Mouse (Mus musculus): ENCODE results near the gene Tectb. TPM values are rescaled to one million over a fixed set of nuclear protein-coding genes. Genes with fewer than 3 reads are reported as not detected.

The Tectb gene
- total and polyA plus RNA-seq, 3 experiments: not detected

DNA sequence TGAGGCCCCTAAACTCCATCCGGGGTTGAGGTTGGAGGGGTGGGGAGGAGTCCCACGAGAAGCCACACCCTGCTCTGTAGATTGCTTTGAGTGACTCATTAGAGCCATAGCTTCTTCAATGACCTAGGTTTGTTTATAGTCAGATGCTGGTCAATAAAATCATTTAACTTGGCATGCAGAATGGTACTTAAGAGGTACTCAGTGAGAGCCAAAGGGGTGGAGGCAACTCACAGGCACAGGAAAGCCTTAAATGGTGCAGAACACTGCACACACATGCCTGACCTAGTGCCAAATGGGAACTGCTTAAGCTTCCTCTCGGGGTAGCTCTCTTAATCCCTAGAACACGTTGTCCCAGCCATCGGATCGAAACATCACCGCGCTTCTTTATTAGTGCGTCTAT lies 46.0 kb upstream of the Tectb start:
- H3K9ac ChIP-seq (ENCODE audit: control insufficient read depth, low read depth, low read length, poor library complexity, severe bottlenecking): no peak overlapping the region
- no peak overlapping the region for H3K4me3 ChIP-seq (ENCODE audit: control insufficient read depth in 1 of 2, insufficient read depth in 1 of 2, low read depth in 2 of 2, low read length in 2 of 2)
- H3K27me3 ChIP-seq (ENCODE audit: control insufficient read depth in 1 of 2, insufficient read depth in 2 of 2, low read length in 2 of 2): no peaks in the 10 kb centered on the region; a peak in 1 of 4 replicates

DNA sequence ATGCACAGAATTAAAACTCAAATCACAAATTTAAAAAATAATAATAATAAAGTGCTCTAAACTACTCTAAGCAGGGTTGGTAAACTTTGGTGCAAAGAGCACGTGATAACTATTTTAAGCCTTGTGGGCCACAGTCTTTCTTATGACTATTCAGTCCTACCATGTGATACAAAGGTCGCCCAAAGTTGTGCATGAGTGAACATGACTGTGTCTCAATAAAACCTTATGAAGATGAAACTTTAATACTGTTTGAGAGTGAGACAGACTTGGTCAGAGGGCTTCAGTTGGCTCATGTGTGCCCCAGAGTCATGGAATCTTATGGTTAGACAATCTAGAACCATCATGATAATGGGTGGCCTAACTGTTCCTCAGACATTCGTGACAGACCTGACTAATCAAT lies 44.6 kb upstream of the Tectb start:
- Histone ChIP-seq H3K4me3 (ENCODE audit: control insufficient read depth in 1 of 2, insufficient read depth in 1 of 2, low read depth in 2 of 2, low read length in 2 of 2) (no peak overlapping the region), H3K9me3 (replicated peaks; ENCODE audit: insufficient read depth, low read length) (no peaks in the 10 kb centered on the region), H3K4me1 (ENCODE audit: control insufficient read depth in 1 of 2, insufficient read depth in 2 of 2, low read length in 2 of 2) (no peaks in the 10 kb centered on the region), H3K79me2 (ENCODE audit: control insufficient read depth, insufficient read depth, low read length, poor library complexity) (no peaks in the 10 kb centered on the region), H3K27me3 (ENCODE audit: control insufficient read depth in 1 of 2, insufficient read depth in 2 of 2, low read length in 2 of 2) (peaks cover 0 to 2% of the 10 kb centered on the region in 2 experiments; a peak in 2 of 4 replicates), H3K36me3 (ENCODE audit: control insufficient read depth in 1 of 2, insufficient read depth in 2 of 2, low read length in 2 of 2) (no peaks in the 10 kb centered on the region), H3K27ac (ENCODE audit: control insufficient read depth, low read depth, low read length) (no peak overlapping the region), H3K9ac (ENCODE audit: control insufficient read depth, low read depth, low read length, poor library complexity, severe bottlenecking) (no peak overlapping the region)
- DNase-seq (ENCODE audit: low read depth, low spot score): no peak
- TF ChIP-seq MAX (IDR thresholded peaks at IDR 0.05; ENCODE audit: low read length) (no peak), ZKSCAN1 (IDR thresholded peaks at IDR 0.05; ENCODE audit: low read depth, low read length) (no peak), KAT2A (conservative IDR thresholded peaks at IDR 0.05; ENCODE audit: low read depth, low read length) (no peak), TCF12 (IDR thresholded peaks at IDR 0.05; ENCODE audit: low read depth, low read length) (no peak), E2F4 (IDR thresholded peaks at IDR 0.05; ENCODE audit: borderline replicate concordance, low read depth, low read length) (no peak), ELF1 (IDR thresholded peaks at IDR 0.05; ENCODE audit: low read depth, low read length) (no peak), HCFC1 (IDR thresholded peaks at IDR 0.05; ENCODE audit: low read depth, low read length) (no peak), MAZ (IDR thresholded peaks at IDR 0.05; ENCODE audit: low read depth, low read length) (no peak), POLR2AphosphoS2 (IDR thresholded peaks at IDR 0.05; ENCODE audit: low read length) (no peak), CHD1 (IDR thresholded peaks at IDR 0.05; ENCODE audit: low read depth, low read length) (no peak), BHLHE40 (IDR thresholded peaks at IDR 0.05; ENCODE audit: borderline replicate concordance, low read depth, low read length) (no peak), MXI1 (IDR thresholded peaks at IDR 0.05; ENCODE audit: low read depth, low read length) (no peak), UBTF (IDR thresholded peaks at IDR 0.05; ENCODE audit: borderline replicate concordance, insufficient read depth, low read depth, low read length) (no peak), TBP (IDR thresholded peaks at IDR 0.05; ENCODE audit: low read depth, low read length) (no peak), MEF2A (IDR thresholded peaks at IDR 0.05; ENCODE audit: extremely low read depth, insufficient replicate concordance, low read depth, low read length, poor library complexity, severe bottlenecking) (no peak), USF1 (IDR thresholded peaks at IDR 0.05; ENCODE audit: low read depth, low read length) (no peak), MYB (IDR thresholded peaks at IDR 0.05; ENCODE audit: low read depth, low read length) (no peak)

More for the DNA sequence above, 46.0 kb upstream of the Tectb start:
- no peaks in the 10 kb centered on the region for H3K9me3 ChIP-seq (replicated peaks; ENCODE audit: insufficient read depth, low read length)
- H3K79me2 ChIP-seq (ENCODE audit: control insufficient read depth, insufficient read depth, low read length, poor library complexity): no peaks in the 10 kb centered on the region
- no peaks in the 10 kb centered on the region for H3K4me1 ChIP-seq (ENCODE audit: control insufficient read depth in 1 of 2, insufficient read depth in 2 of 2, low read length in 2 of 2)
- H3K36me3 ChIP-seq (ENCODE audit: control insufficient read depth in 1 of 2, insufficient read depth in 2 of 2, low read length in 2 of 2): no peaks in the 10 kb centered on the region
- H3K27ac ChIP-seq (ENCODE audit: control insufficient read depth, low read depth, low read length): no peak overlapping the region
- DNase-seq (ENCODE audit: low read depth, low spot score): no peak
- no peak for TF ChIP-seq CHD2 (IDR thresholded peaks at IDR 0.05; ENCODE audit: low read length)
- TF ChIP-seq CTCF (IDR thresholded peaks at IDR 0.05 in 2 of 3, conservative IDR thresholded peaks at IDR 0.05 in 1 of 3; ENCODE audit: control insufficient read depth in 1 of 3, insufficient read depth in 1 of 3, low read depth in 2 of 3, low read length in 3 of 3, poor library complexity in 1 of 3, severe bottlenecking in 1 of 3): no peak
- no peak for TF ChIP-seq MXI1 (IDR thresholded peaks at IDR 0.05; ENCODE audit: low read depth, low read length)
- no peak for TF ChIP-seq KAT2A (conservative IDR thresholded peaks at IDR 0.05; ENCODE audit: low read depth, low read length)
- no peak for TF ChIP-seq USF2 (IDR thresholded peaks at IDR 0.05; ENCODE audit: borderline replicate concordance in 1 of 2, insufficient read depth in 1 of 2, low read depth in 1 of 2, low read length in 2 of 2)
- no peak for TF ChIP-seq MAZ (IDR thresholded peaks at IDR 0.05; ENCODE audit: low read depth, low read length)
- no peak for TF ChIP-seq GABPA (IDR thresholded peaks at IDR 0.05; ENCODE audit: low read depth, low read length)
- no peak for TF ChIP-seq SIN3A (IDR thresholded peaks at IDR 0.05; ENCODE audit: low read length)
- TF ChIP-seq USF1 (IDR thresholded peaks at IDR 0.05; ENCODE audit: low read depth, low read length): no peak
- TF ChIP-seq ZNF384 (IDR thresholded peaks at IDR 0.05; ENCODE audit: low read depth, low read length): no peak
- no peak for TF ChIP-seq CHD1 (IDR thresholded peaks at IDR 0.05; ENCODE audit: low read depth, low read length)
- TF ChIP-seq ETS1 (IDR thresholded peaks at IDR 0.05; ENCODE audit: low read depth, low read length): no peak
- no peak for TF ChIP-seq POLR2A (IDR thresholded peaks at IDR 0.05; ENCODE audit: control insufficient read depth in 1 of 2, insufficient read depth in 1 of 2, low read depth in 1 of 2, low read length in 2 of 2, poor library complexity in 1 of 2)
- no peak for TF ChIP-seq MAX (IDR thresholded peaks at IDR 0.05; ENCODE audit: low read length)
- TF ChIP-seq MAFK (IDR thresholded peaks at IDR 0.05; ENCODE audit: borderline replicate concordance, low read depth, low read length): no peak
- no peak for TF ChIP-seq UBTF (IDR thresholded peaks at IDR 0.05; ENCODE audit: borderline replicate concordance, insufficient read depth, low read depth, low read length)
- no peak for TF ChIP-seq NELFE (IDR thresholded peaks at IDR 0.05; ENCODE audit: low read depth, low read length)
- TF ChIP-seq ELF1 (IDR thresholded peaks at IDR 0.05; ENCODE audit: low read depth, low read length): no peak

All from MEL (cell line).